Mouse (Mus musculus): Measurements from ENCODE around the gene Dnal4. TPM values are rescaled to one million over a fixed set of nuclear protein-coding genes. Genes with fewer than 3 reads are reported as not detected.
"Not testable (repeated sequence)": the region's sequence is repeated elsewhere in the genome, so short reads cannot be mapped to it uniquely, and the experiment has no call there.

Gene Dnal4
- polyA plus RNA-seq (2015; fragmentation: Nextera tagmentation; extraction: Ambion mirVana) = 73.3 and 77.6 TPM in 2 replicates

- no peak for ATAC-seq (ENCODE audit: insufficient number of reproducible peaks, low FRiP score, low TSS enrichment, low read depth)
- Histone ChIP-seq H3K27ac (replicated peaks) (no peak within 1 kb of the TSS), H3K4me1 (peaks cover 15% of the 10 kb centered on the region), H3K36me3 (no peaks in the 10 kb centered on the region), H3K9ac (no peak within 1 kb of the TSS), H3K4me3 (replicated peaks) (no peak within 1 kb of the TSS), H3K4me2 (replicated peaks) (no peak within 1 kb of the TSS), H3K9me3 (replicated peaks) (no peaks in the 10 kb centered on the region), H3K27me3 (0 out of 2 replicates have a peak, but pooled peaks cover 3% of the 10 kb centered on the region)
Measured at GRCm38 (mm10) chr15:79777749-79778148, at the start of gene Dnal4. TSS of gene Dnal4 (minus strand) at chr15:79777849.

DNA sequence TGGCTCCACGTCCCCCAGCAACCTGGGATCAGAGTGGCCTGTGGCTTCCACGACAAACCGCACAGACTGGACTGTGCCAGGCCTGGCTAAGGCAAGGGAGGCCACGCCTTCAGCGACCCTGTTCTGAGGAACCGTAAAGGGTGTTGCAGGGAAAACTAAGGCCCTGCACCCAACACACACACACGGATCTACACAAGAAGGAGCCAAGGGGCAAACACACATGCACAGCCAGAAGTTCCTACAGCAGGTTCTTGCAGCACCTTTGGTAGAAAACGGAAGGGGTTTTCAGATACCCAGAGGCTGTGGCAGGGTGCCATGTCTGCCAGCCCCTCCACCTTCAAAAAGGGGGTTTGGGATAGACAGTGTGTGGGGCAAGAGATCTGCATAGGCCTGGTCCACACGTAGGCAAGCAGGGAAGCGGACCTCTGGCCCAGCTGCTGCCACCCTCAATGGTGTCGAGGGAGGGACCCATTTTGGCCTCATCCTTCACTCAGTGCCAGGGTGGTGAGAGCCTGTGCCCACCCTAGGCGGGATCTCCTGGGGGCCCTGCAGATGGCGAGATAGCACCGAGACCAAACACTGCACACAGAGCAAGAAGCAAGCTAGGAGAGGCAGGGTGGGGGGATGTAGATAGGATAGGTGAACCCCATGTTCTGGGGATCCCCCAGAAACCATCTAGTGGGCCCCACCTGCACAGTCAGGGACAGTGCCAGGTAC lies 49.6 kb upstream of the Dnal4 start:
- ATAC-seq (ENCODE audit: insufficient number of reproducible peaks, low FRiP score, low TSS enrichment, low read depth) = no peak
- Histone ChIP-seq H3K4me1 (peaks cover 70% of the 10 kb centered on the region), H3K27ac (replicated peaks) (no peak overlapping the region), H3K36me3 (peaks cover 42% of the 10 kb centered on the region), H3K27me3 (no peaks in the 10 kb centered on the region), H3K9me3 (replicated peaks) (no peaks in the 10 kb centered on the region), H3K4me2 (replicated peaks) (no peak overlapping the region), H3K9ac (no peak overlapping the region), H3K4me3 (replicated peaks) (no peak overlapping the region)
- WGBS = 81% methylated on average over 14 of the region's 14 CpGs

DNA sequence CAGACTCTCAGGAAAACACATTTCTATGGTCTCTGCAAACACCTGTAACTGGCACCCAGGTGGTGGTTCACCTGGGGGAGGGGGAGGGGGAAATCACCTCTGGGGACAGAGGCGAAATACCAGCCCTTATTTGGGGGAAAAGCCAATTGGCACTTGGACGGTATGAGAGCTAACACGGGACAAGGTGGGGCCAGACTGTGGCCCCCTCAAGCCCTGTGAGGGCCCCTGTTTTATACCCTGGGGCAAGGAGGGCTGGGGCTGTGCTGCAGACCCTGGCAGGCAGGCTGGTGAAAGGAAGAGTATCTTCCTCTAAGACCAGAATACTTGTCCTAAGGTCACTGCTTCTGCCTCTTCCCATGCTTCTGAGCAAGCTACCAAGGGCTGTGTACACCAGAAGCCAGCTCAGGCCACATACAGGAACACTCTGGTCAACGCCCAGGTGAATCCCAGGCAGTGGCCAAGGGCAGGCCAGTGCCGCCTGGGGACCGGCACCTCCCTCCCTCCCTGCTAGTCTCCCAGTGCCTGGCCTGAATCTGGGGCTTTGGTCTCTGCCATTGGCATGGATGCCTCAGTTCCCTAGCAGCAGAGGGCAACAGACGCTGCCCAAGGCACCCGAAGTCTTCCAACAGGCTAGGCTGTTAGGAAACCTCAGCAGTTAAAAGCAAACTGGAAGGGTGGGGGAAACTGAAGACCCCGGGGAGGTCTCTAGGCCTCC lies 48.7 kb upstream of the Dnal4 start:
- no peaks in the 10 kb centered on the region for H3K27me3 ChIP-seq
- no peak overlapping the region for H3K4me3 ChIP-seq (replicated peaks)
- H3K27ac ChIP-seq (replicated peaks) = peak overlapping the region; percentile 5; the same call in 1 of the 2 replicates
- peaks cover 42% of the 10 kb centered on the region for H3K36me3 ChIP-seq
- no peak overlapping the region for H3K4me2 ChIP-seq (replicated peaks)
- no peaks in the 10 kb centered on the region for H3K9me3 ChIP-seq (replicated peaks)
- ATAC-seq (ENCODE audit: insufficient number of reproducible peaks, low FRiP score, low TSS enrichment, low read depth) = no peak
- H3K4me1 ChIP-seq = peaks cover 61% of the 10 kb centered on the region
- 83% methylated on average over 9 of the region's 9 CpGs for WGBS
- no peak overlapping the region for H3K9ac ChIP-seq

- Histone ChIP-seq H3K9me3 (replicated peaks) (no peaks in the 10 kb centered on the region), H3K27me3 (no peaks in the 10 kb centered on the region), H3K27ac (replicated peaks) (no peak overlapping the region), H3K4me2 (replicated peaks) (no peak overlapping the region), H3K9ac (no peak overlapping the region), H3K4me1 (peaks cover 57% of the 10 kb centered on the region), H3K36me3 (peaks cover 42% of the 10 kb centered on the region), H3K4me3 (replicated peaks) (no peak overlapping the region)
- no peak for ATAC-seq (ENCODE audit: insufficient number of reproducible peaks, low FRiP score, low TSS enrichment, low read depth)
- WGBS = 55% methylated on average over 14 of the region's 14 CpGs
Measured at GRCm38 (mm10) chr15:79825146-79825825, 47.6 kb upstream of the Dnal4 start.

DNA sequence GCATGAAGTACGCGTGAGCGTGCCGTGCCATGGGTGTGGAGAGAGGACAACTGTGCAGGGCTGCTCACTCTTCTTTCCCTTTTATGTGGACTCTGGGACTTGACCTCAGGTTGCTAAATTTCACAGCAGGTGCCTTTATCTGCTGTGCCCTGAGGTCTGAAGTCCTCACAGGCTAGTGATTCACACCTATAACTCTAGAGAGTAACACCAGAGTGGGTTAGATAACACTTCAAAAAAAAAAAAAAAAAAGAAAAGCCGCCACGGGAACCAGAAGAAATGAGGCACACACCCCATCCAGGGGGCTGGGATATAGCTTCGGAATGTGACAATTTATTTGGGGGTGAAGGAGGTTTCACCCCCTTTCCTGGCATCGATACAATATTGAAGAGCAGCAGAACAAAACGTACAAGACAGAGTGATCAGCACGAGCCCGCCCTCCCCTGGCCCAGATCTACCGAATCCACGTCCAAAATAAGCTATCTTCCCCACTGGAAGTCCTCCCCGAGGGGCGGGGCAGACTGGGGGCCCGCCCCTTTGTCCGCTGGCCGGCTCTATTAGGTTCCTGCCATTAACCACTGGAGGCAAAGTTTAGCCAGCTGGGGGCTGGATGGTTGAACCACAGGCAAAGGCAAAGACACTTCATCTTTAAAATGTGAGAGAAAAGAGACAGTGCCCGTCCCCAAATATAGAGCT lies 46.1 kb upstream of the Dnal4 start:
- Histone ChIP-seq H3K4me2 (replicated peaks) (no peak overlapping the region), H3K9me3 (replicated peaks) (no peaks in the 10 kb centered on the region), H3K36me3 (peaks cover 35% of the 10 kb centered on the region)

GRCm38 (mm10) chr15:79822265-79823199 lies 44.9 kb upstream of the Dnal4 start:
- ATAC-seq (ENCODE audit: insufficient number of reproducible peaks, low FRiP score, low TSS enrichment, low read depth) = no peak
- H3K4me1 ChIP-seq = peaks cover 30% of the 10 kb centered on the region
- no peak overlapping the region for H3K4me3 ChIP-seq (replicated peaks)
- WGBS = 60% methylated on average over 13 of the region's 13 CpGs
- H3K4me2 ChIP-seq (replicated peaks) = no peak overlapping the region
- no peaks in the 10 kb centered on the region for H3K27me3 ChIP-seq
- no peak overlapping the region for H3K9ac ChIP-seq
- H3K9me3 ChIP-seq (replicated peaks) = no peaks in the 10 kb centered on the region
- peaks cover 23% of the 10 kb centered on the region for H3K36me3 ChIP-seq
- no peak overlapping the region for H3K27ac ChIP-seq (replicated peaks)

More for the DNA sequence above, 46.1 kb upstream of the Dnal4 start:
- ATAC-seq (ENCODE audit: insufficient number of reproducible peaks, low FRiP score, low TSS enrichment, low read depth) = no peak
- no peak overlapping the region for H3K27ac ChIP-seq (replicated peaks)
- WGBS = 64% methylated on average over 19 of the region's 19 CpGs
- no peaks in the 10 kb centered on the region for H3K27me3 ChIP-seq
- peaks cover 42% of the 10 kb centered on the region for H3K4me1 ChIP-seq
- H3K4me3 ChIP-seq (replicated peaks) = no peak overlapping the region
- H3K9ac ChIP-seq = no peak overlapping the region

- H3K4me2 ChIP-seq (replicated peaks) = no peak overlapping the region
- WGBS = 81% methylated on average over 4 of the region's 4 CpGs
- H3K4me1 ChIP-seq = no peaks in the 10 kb centered on the region
- no peaks in the 10 kb centered on the region for H3K27me3 ChIP-seq
- H3K27ac ChIP-seq (replicated peaks) = no peak overlapping the region
- peaks cover 7% of the 10 kb centered on the region; the same call in 1 of the 2 replicates for H3K36me3 ChIP-seq
- no peak overlapping the region for H3K9ac ChIP-seq
- no peaks in the 10 kb centered on the region for H3K9me3 ChIP-seq (replicated peaks)
- ATAC-seq (ENCODE audit: insufficient number of reproducible peaks, low FRiP score, low TSS enrichment, low read depth) = no peak
- no peak overlapping the region for H3K4me3 ChIP-seq (replicated peaks)
Measured at GRCm38 (mm10) chr15:79818325-79818724, 40.7 kb upstream of the Dnal4 start.

- Histone ChIP-seq H3K9ac (no peak overlapping the region), H3K27ac (replicated peaks) (no peak overlapping the region), H3K36me3 (no peaks in the 10 kb centered on the region), H3K4me1 (no peaks in the 10 kb centered on the region), H3K4me2 (replicated peaks) (no peak overlapping the region), H3K27me3 (0 out of 2 replicates have a peak, but pooled peaks cover 9% of the 10 kb centered on the region), H3K4me3 (replicated peaks) (no peak overlapping the region), H3K9me3 (replicated peaks) (no peaks in the 10 kb centered on the region)
- no peak for ATAC-seq (ENCODE audit: insufficient number of reproducible peaks, low FRiP score, low TSS enrichment, low read depth)
- 43% methylated on average over 8 of the region's 8 CpGs for WGBS
Measured at GRCm38 (mm10) chr15:79813666-79814258, 36.1 kb upstream of the Dnal4 start.

GRCm38 (mm10) chr15:79812840-79813239 lies 35.2 kb upstream of the Dnal4 start:
- not testable (repeated sequence) for H3K4me3 ChIP-seq (replicated peaks); H3K27ac ChIP-seq (replicated peaks); H3K9ac ChIP-seq; H3K4me2 ChIP-seq (replicated peaks); H3K36me3 ChIP-seq; H3K9me3 ChIP-seq (replicated peaks); H3K4me1 ChIP-seq; ATAC-seq (ENCODE audit: insufficient number of reproducible peaks, low FRiP score, low TSS enrichment, low read depth)
- WGBS = 68% methylated on average over 2 of the region's 2 CpGs
- 0 out of 2 replicates have a peak, but pooled peaks cover 14% of the 10 kb centered on the region for H3K27me3 ChIP-seq

DNA sequence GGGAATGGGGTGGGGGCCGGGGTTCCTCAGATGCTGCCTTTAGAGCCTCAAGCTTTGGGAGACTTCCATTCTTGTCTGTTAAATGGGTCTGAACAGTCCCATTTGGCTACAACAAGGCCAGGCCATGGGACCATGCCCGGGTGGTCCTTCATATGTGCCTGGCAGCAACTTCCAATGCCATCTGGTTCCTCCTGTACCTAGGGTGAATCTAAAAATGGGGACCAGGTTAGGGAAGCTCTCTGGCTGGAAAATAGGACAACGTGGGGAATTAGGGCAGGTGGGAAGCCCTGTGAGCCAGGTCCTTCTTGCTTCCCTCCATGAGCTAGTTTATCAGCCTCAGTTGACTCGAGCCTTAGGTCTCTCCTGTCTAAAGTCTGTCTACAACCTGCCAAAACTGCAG lies 33.3 kb upstream of the Dnal4 start:
- WGBS = 72% methylated on average over 4 of the region's 4 CpGs
- H3K9me3 ChIP-seq (replicated peaks) = no peaks in the 10 kb centered on the region
- H3K27ac ChIP-seq (replicated peaks) = no peak overlapping the region
- no peaks in the 10 kb centered on the region for H3K36me3 ChIP-seq
- no peak overlapping the region for H3K4me3 ChIP-seq (replicated peaks)
- H3K4me2 ChIP-seq (replicated peaks) = no peak overlapping the region
- no peaks in the 10 kb centered on the region for H3K4me1 ChIP-seq
- no peak overlapping the region for H3K9ac ChIP-seq
- no peak for ATAC-seq (ENCODE audit: insufficient number of reproducible peaks, low FRiP score, low TSS enrichment, low read depth)
- H3K27me3 ChIP-seq = peaks cover 30% of the 10 kb centered on the region

Measured in embryonic facial prominence, embryonic 15.5 days (tissue).